Mouse (Mus musculus) yolk sac, embryonic 10.5 days (tissue): ENCODE data around the gene Isg15.
A peak's percentile ranks its signal among the peaks of the same experiment; 100 is the strongest.

ENCODE experiments used
- DNase-seq: peaks from one replicate; pipeline ENCODE4 v3.0.0-alpha.2; 2017; ENCODE audit warnings: low spot score

The Isg15 gene

GRCm38 (mm10) chr4:156200623-156201475 lies at the start of gene Isg15:
TSS of gene Isg15 (minus strand) at chr4:156200818.
- no peak for DNase-seq

GRCm38 (mm10) chr4:156249567-156249966 lies 48.9 kb upstream of the Isg15 start:
- no peak for DNase-seq

GRCm38 (mm10) chr4:156236651-156237447 lies 36.2 kb upstream of the Isg15 start:
- peak; percentile 38 for DNase-seq

- peak; percentile 93 for DNase-seq
Observed at GRCm38 (mm10) chr4:156235808-156236533, 35.4 kb upstream of the Isg15 start, which contains the start of gene Noc2l. TSS of gene Noc2l (plus strand) at chr4:156236010.

- DNase-seq: no peak
Observed at GRCm38 (mm10) chr4:156235360-156235770, 34.7 kb upstream of the Isg15 start.

- peak; percentile 76 for DNase-seq
Observed at GRCm38 (mm10) chr4:156234701-156235213, 34.1 kb upstream of the Isg15 start, which contains the start of gene Plekhn1. TSS of gene Plekhn1 (minus strand) at chr4:156234857.

- DNase-seq: peak; percentile 44
Observed at GRCm38 (mm10) chr4:156234021-156234501, 33.4 kb upstream of the Isg15 start.

GRCm38 (mm10) chr4:156228393-156229024 lies 27.9 kb upstream of the Isg15 start:
- no peak for DNase-seq

- no peak for DNase-seq
Observed at GRCm38 (mm10) chr4:156227752-156228392, 27.3 kb upstream of the Isg15 start.

- no peak for DNase-seq
Observed at GRCm38 (mm10) chr4:156224276-156224675, 23.7 kb upstream of the Isg15 start.

- no peak for DNase-seq
Observed at GRCm38 (mm10) chr4:156219936-156220335, 19.3 kb upstream of the Isg15 start.

- no peak for DNase-seq
Observed at GRCm38 (mm10) chr4:156217838-156218237, 17.2 kb upstream of the Isg15 start.

GRCm38 (mm10) chr4:156217022-156217669 lies 16.5 kb upstream of the Isg15 start:
- DNase-seq: no peak

GRCm38 (mm10) chr4:156216196-156216595 lies 15.6 kb upstream of the Isg15 start:
- DNase-seq: no peak

GRCm38 (mm10) chr4:156215649-156216048 lies 15.0 kb upstream of the Isg15 start, which contains the start of gene Perm1:
TSS of gene Perm1 (plus strand) at chr4:156215868.
- DNase-seq: no peak

- DNase-seq: no peak
Observed at GRCm38 (mm10) chr4:156213134-156213533, 12.5 kb upstream of the Isg15 start.

- DNase-seq: no peak
Observed at GRCm38 (mm10) chr4:156209963-156210635, 9.5 kb upstream of the Isg15 start.

GRCm38 (mm10) chr4:156208872-156209271 lies 8.3 kb upstream of the Isg15 start:
- DNase-seq: no peak

GRCm38 (mm10) chr4:156203413-156204131 lies 3.0 kb upstream of the Isg15 start:
- no peak for DNase-seq
